Mouse (Mus musculus): ENCODE measurements around the gene Ufsp1.

The Ufsp1 gene

GRCm38 (mm10) chr5:137333512-137334174 is 39.2 kb downstream of the Ufsp1 start, which contains the start of gene Slc12a9:
TSS of gene Slc12a9 (minus strand) at chr5:137333597.
- peak; percentile 92 for DNase-seq (ENCODE audit: low spot score in 2 of 2)

- DNase-seq (ENCODE audit: low spot score in 2 of 2) = no peak
Observed at GRCm38 (mm10) chr5:137334317-137334716, 39.9 kb downstream of the Ufsp1 start.

- DNase-seq (ENCODE audit: low spot score in 2 of 2) = no peak
Observed at GRCm38 (mm10) chr5:137335066-137335465, 40.6 kb downstream of the Ufsp1 start.

GRCm38 (mm10) chr5:137337190-137337589 is 42.8 kb downstream of the Ufsp1 start:
- DNase-seq (ENCODE audit: low spot score in 2 of 2) = no peak

- DNase-seq (ENCODE audit: low spot score in 2 of 2) = peak; percentile 89 to 91
Observed at GRCm38 (mm10) chr5:137338256-137338655, 43.8 kb downstream of the Ufsp1 start.

- peak; percentile 78 to 88 for DNase-seq (ENCODE audit: low spot score in 2 of 2)
Observed at GRCm38 (mm10) chr5:137338663-137339289, 44.3 kb downstream of the Ufsp1 start.

GRCm38 (mm10) chr5:137339290-137339979 is 45.0 kb downstream of the Ufsp1 start:
- DNase-seq (ENCODE audit: low spot score in 2 of 2) = peak; percentile 81 to 87

GRCm38 (mm10) chr5:137340222-137340621 is 45.8 kb downstream of the Ufsp1 start:
- DNase-seq (ENCODE audit: low spot score in 2 of 2) = no peak

- DNase-seq (ENCODE audit: low spot score in 2 of 2) = no peak
Observed at GRCm38 (mm10) chr5:137342407-137343012, 48.1 kb downstream of the Ufsp1 start.

- no peak for DNase-seq (ENCODE audit: low spot score in 2 of 2)
Observed at GRCm38 (mm10) chr5:137343412-137343811, 49.0 kb downstream of the Ufsp1 start.

- no peak for DNase-seq (ENCODE audit: low spot score in 2 of 2)
Observed at GRCm38 (mm10) chr5:137343869-137344268, 49.4 kb downstream of the Ufsp1 start.

Data from heart, adult 9 months (tissue).